ENCODE assay signal across 16 mouse cellular contexts in genomic region chr14:76616367-76616683, GRCm38 (mm10). TPM values are rescaled to one million over a fixed set of nuclear protein-coding genes. Genes with fewer than 3 reads are reported as not detected.
"Had no signal": no experiment of that assay in that cellular context is flagged by ENCODE, and none has a peak within 500 bp of the region (broad histone marks: within the 10 kb centered on the region; RNA-seq: fewer than 3 reads in every experiment).

No protein-coding gene starts in this region.

- H3K9ac ChIP-seq: liver, embryonic 15.5 days; midbrain, embryonic 15.5 days; neural tube, embryonic 13.5 days had no signal

- DNase-seq: kidney, postnatal 25 days; lung, adult 2 months; lung, postnatal 10 days; lung, postnatal 4 days; right cerebral cortex, postnatal 14 days; thymus, adult 18-20 months; thymus, postnatal 14 days had no signal

- H3K4me2 ChIP-seq: liver, embryonic 11.5 days; liver, embryonic 15.5 days; midbrain, embryonic 11.5 days; midbrain, embryonic 15.5 days; neural tube, embryonic 13.5 days had no signal

- H3K27ac ChIP-seq: left cerebral cortex, adult 2 months; limb, embryonic 10.5 days; liver, embryonic 15.5 days; midbrain, embryonic 15.5 days; neural tube, embryonic 13.5 days had no signal

- H3K4me3 ChIP-seq: left cerebral cortex, adult 2 months; limb, embryonic 10.5 days; liver, embryonic 15.5 days; megakaryocyte, embryonic 14.5 days; midbrain, embryonic 15.5 days; neural tube, embryonic 13.5 days had no signal

- H3K36me3 ChIP-seq: limb, embryonic 10.5 days; liver, embryonic 15.5 days; midbrain, embryonic 15.5 days; neural tube, embryonic 13.5 days had no signal

- H3K27me3 ChIP-seq: midbrain, embryonic 15.5 days; neural tube, embryonic 13.5 days had no signal

- ATAC-seq: midbrain, embryonic 15.5 days had no signal

- H3K9me3 ChIP-seq: limb, embryonic 10.5 days; liver, embryonic 15.5 days; megakaryocyte, embryonic 14.5 days; midbrain, embryonic 15.5 days; neural tube, embryonic 13.5 days had no signal

RNA-seq across cellular contexts. Expression of gene Serp2, which starts 59.6 kb away (rescaled TPM):
- total RNA-seq: monocyte, adult 5-6 weeks had no signal
